Mouse (Mus musculus) bone marrow macrophage, adult 2 months (primary cell): ENCODE results near the gene Amdhd2.

Experiments
- CTCF ChIP-seq: IDR thresholded peaks from 2 replicates; pipeline ENCODE4 v1.5.1; 2012; ENCODE audit warnings: low read depth, mild to moderate bottlenecking, low read length, moderate library complexity
- POLR2A ChIP-seq: IDR thresholded peaks from 2 replicates; pipeline ENCODE4 v1.6.1; 2012; ENCODE audit warnings: mild to moderate bottlenecking, low read depth, low read length, borderline replicate concordance

DNA sequence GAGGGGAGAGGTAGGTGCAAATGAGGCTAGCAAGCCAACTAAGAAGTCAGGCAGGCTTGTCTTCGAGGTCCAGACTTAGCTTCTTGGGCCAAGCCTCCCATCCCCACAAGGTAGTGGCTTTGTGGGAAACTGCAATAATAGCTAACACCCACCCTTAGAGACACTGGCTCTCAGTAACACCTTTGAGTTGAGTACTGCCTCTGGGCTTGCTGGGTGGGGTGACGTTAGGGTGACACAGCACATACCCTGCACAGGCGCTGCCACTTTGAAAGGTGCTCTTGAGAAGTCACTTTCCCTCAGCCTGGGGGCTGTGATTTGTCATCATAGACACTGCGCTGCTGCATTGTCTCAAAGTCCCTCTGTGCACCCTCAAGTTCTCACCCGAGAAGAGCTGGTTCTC, 30.2 kb upstream of the Amdhd2 start:
- TF ChIP-seq POLR2A, result no peak
- no peak for TF ChIP-seq CTCF
